Mouse (Mus musculus): ENCODE data around the gene Ndufb4. TPM values are rescaled to one million over a fixed set of nuclear protein-coding genes. Genes with fewer than 3 reads are reported as not detected.

Ndufb4 gene
- total RNA-seq, 1 experiment: 47.3 TPM

- no peak for TF ChIP-seq CHD2 (IDR thresholded peaks at IDR 0.05; ENCODE audit: low read depth, low read length)
- TF ChIP-seq HCFC1 (IDR thresholded peaks at IDR 0.05; ENCODE audit: borderline replicate concordance, insufficient read depth, low read length): no peak
- no peak for TF ChIP-seq MAFK (IDR thresholded peaks at IDR 0.05; ENCODE audit: insufficient read depth, low read depth, low read length)
- TF ChIP-seq ZC3H11A (IDR thresholded peaks at IDR 0.05; ENCODE audit: borderline replicate concordance, low read depth, low read length): no peak
- TF ChIP-seq ZNF384 (IDR thresholded peaks at IDR 0.05; ENCODE audit: low read depth, low read length): no peak
- Histone ChIP-seq H3K9me3 (ENCODE audit: control insufficient read depth, insufficient read depth, low read depth, low read length) (no peaks in the 10 kb centered on the region), H3K27ac (ENCODE audit: insufficient read depth, low read depth, low read length, poor library complexity, severe bottlenecking) (no peak overlapping the region), H3K9ac (ENCODE audit: insufficient read depth, low read depth, low read length, poor library complexity, severe bottlenecking) (no peak overlapping the region), H3K4me3 (ENCODE audit: insufficient read depth in 1 of 2, low read depth in 1 of 2, low read length in 2 of 2, poor library complexity in 1 of 2, severe bottlenecking in 1 of 2) (no peak overlapping the region), H3K36me3 (ENCODE audit: control insufficient read depth, insufficient read depth, low read length, poor library complexity, severe bottlenecking) (no peaks in the 10 kb centered on the region), H3K4me1 (ENCODE audit: control insufficient read depth in 2 of 2, insufficient read depth in 2 of 2, low read length in 2 of 2, poor library complexity in 1 of 2) (no peaks in the 10 kb centered on the region)
- in situ Hi-C loops (cut with MboI; ENCODE audit: low sequenced_read_pairs in 2 of 2, unreplicated experiment in 2 of 2): no loop called here
- no peak for DNase-seq (ENCODE audit: low read depth, low spot score)
These were observed 56.8 kb downstream of the Ndufb4 start for GRCm38 (mm10) chr16:37597412-37597811.

Other genes with a start within 250 kb of the Ndufb4 start
- gene Gtf2e1, start 114.7 kb downstream of the Ndufb4 start, total RNA-seq (2012; rRNA removed): 39.4 and 54.1 TPM in 2 replicates
- gene Rabl3, start 114.6 kb downstream of the Ndufb4 start, total RNA-seq (2012; rRNA removed): 5.1 and 8.3 TPM in 2 replicates
- gene Hgd, start 74.3 kb downstream of the Ndufb4 start, total RNA-seq (2012; rRNA removed): 0.21 and 0.40 TPM in 2 replicates
- 80.6 and 87.6 TPM in 2 replicates for gene Fstl1, start 122.4 kb upstream of the Ndufb4 start, total RNA-seq (2012; rRNA removed)
- gene Gm36028, start 206.7 kb upstream of the Ndufb4 start, total RNA-seq (2012; rRNA removed): not detected in 2 replicates
- 23.2 and 29.8 TPM in 2 replicates for gene Lrrc58, start 213.9 kb upstream of the Ndufb4 start, total RNA-seq (2012; rRNA removed)